Mouse (Mus musculus): ENCODE results near the gene Dydc1.
"Not testable (repeated sequence)": the region's sequence is repeated elsewhere in the genome, so short reads cannot be mapped to it uniquely, and the experiment has no call there.

The Dydc1 gene

GRCm38 (mm10) chr14:41072229-41072943 lies at the start of gene Dydc1:
Gene Dydc1, plus strand, starts transcription at chr14:41072911.
- peak; percentile 65 for DNase-seq (ENCODE audit: extremely low spot score, low spot score)

DNA sequence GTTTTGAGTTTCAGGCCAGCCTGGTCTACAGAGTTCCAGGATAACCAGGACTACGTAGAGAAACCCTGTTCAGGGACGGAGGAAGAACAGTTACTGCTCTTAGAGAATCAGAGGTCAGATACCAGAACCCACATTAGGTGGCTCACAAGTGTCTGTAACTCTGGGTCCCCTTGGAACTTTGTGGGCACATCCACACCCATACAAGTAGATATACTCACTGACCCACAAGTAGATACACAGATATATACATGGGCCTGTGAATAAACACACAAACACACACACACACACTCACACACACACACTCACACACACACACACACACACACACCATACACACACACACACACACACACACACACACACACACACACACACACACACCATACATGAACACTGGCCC lies 47.6 kb upstream of the Dydc1 start:
- DNase-seq (ENCODE audit: extremely low spot score, low spot score), result no peak

DNA sequence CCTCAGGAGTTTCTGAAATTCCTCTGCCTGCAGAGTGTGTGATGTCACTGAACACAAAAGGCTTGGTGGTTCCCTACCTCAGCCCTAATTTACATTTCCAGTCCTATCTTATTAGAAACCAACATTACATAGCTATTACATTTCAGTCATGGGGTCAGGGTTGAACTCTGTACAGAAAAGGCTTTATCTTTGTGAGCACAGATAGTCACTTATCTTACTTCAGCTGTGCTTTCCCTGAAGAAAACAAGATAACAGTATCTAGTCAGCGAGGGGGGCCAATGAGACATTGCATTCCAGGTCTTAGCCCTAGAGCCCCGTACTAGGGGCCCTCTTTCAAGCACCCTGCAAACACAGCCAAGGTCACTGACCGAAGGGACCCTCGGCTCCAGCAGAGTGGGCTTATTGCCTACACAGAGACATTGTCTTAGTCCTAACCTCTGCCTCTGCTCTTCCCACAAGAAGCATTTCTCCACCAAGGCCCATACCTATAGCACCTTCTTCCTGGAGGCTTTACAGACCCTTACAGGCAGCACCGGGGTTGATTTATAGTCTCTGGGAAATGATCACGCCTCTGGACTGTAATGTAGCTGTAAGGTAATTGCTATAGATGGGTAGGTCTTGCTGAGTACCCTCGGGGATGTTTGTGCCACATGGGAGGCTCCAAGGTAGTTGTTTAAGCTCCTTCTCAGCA lies 47.0 kb upstream of the Dydc1 start:
- no peak for DNase-seq (ENCODE audit: extremely low spot score, low spot score)

DNA sequence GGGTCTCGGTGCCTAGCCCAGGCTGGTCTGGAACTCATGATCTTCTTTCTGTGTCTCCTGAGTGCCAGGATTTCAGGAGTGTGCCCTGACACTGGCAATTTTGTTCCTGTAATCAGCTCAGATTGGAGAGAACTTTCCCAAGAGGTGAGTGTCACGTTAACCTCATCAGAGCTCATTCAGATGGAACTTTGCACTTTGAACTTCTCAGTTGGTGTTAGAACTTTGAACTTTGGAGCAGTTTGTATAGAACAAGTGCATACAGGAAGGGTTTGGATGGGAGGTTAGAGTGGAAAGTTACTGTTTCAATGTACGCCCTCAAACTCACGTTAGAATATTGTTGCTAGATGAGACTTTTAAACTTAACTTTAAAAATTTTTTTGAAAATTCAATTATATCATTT lies 43.4 kb upstream of the Dydc1 start:
- DNase-seq (ENCODE audit: extremely low spot score, low spot score), result no peak

- DNase-seq (ENCODE audit: extremely low spot score, low spot score), result no peak
Observed at GRCm38 (mm10) chr14:41030989-41031513, 41.7 kb upstream of the Dydc1 start.

DNA sequence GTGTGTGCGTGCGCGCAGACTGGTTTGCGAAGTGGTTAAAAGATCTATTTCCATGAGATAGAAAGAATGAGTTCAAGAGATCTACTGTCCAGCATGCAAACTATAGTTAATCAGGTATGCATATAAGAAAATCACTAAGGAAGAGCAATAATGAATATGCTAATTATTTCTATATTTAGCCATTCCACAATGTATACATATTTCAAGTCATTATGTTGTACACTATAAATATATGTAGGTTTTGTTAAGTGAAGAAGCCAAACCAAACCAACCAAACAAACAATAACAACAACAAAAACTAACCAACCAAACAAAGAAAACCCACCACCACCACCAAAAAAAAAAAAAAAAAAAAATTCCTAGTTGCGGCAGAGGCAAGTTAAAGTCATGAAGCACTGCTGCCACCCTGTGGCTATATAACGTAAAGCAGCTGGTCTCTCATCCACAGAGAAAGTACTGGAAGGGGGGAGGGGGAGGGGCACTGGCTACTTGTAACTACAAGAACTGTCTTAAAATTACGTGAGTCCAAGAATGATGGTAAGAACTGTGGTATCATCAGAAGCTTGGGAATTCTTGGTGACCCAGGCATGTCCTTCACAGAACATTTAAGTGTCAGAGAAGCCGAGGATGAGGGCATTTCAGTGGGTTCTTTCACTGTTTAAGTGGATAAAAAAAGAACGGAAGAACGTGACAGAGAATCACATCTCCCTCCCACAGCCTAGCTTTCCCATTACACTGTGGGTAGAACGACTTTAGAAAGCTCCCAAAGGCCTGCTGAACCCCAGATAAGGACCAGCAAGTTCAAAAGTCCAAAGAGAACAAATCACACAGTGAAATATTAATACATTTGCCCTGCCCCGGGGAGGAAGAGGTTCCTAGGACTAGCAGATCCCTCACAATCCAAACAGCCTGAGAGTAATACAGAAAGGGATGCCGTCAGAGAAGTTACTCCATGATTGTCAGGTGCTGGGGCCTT lies 39.3 kb upstream of the Dydc1 start:
- peak; percentile 63 for DNase-seq (ENCODE audit: extremely low spot score, low spot score)

DNA sequence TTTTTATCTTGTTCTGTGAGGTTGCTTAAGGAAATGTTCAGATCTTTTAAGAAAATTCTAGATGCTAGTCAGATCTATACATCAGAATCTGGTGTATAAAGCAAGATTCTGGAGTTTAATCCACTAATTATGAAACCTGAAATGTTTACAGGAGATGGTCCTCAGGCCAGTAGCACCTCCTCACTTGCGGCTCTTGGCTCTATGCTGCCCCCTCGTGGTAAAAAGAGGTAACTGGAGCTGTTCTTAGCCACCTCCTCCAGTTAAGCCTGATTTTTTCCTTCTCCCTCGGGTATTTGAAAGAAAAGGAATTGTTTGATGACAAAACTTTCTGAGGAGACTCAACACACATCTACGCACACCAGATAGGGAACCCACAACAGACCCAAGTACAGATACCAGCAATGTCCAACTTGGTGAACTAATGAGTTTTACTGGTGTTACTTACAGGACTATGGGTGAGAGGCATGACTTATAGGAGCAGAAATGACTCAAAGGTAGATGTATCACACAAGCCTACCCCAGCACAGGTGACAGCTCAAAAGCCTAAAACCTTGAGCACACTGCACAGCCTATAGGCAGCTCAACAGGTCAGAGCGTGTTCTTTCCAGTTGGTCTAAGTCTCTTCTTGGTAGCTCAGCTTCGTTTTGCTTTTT lies 37.4 kb upstream of the Dydc1 start:
- peak; percentile 56 for DNase-seq (ENCODE audit: extremely low spot score, low spot score)

DNA sequence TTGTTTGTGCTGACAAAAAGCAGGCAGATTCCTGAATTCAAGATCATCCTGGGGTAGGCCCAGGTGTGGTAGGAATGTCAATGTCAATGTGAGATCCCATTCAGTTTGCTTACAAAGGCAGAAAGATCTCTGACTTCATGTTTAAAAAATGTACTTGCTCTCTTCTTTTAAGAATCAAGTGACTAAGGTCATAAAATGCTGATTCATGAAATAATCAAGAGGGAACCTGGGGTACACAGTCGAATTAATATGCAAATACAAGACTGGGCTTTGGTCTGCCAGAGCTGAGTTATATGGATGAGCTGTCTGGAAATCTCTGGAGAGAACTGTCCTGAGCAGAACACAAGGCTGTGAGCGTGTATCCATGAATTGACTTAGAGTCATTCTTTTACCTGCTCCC lies 25.3 kb upstream of the Dydc1 start:
- no peak for DNase-seq (ENCODE audit: extremely low spot score, low spot score)

GRCm38 (mm10) chr14:41050471-41050870 lies 22.2 kb upstream of the Dydc1 start:
- no peak for DNase-seq (ENCODE audit: extremely low spot score, low spot score)

GRCm38 (mm10) chr14:41052481-41052880 lies 20.2 kb upstream of the Dydc1 start:
- DNase-seq (ENCODE audit: extremely low spot score, low spot score), result no peak

DNA sequence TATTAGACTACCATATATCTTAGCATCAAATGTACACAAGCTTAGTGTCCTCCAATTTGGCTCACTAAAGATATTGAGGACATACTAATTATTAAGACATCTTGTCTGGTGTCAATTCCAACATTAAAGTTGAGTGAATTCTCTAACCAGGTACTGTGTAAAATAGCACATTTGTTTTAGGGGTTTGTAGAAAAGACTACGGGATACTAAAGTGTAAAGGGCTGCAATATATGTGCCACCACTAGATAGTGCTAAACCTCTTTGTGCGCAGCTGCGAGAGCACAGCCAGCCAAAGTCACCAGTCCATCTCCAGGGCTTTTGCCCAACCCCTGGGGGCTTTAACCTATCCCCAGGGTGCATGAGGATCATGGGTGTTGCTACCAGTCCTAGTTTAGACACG lies 19.5 kb upstream of the Dydc1 start:
- not testable (repeated sequence) for DNase-seq (ENCODE audit: extremely low spot score, low spot score)

DNA sequence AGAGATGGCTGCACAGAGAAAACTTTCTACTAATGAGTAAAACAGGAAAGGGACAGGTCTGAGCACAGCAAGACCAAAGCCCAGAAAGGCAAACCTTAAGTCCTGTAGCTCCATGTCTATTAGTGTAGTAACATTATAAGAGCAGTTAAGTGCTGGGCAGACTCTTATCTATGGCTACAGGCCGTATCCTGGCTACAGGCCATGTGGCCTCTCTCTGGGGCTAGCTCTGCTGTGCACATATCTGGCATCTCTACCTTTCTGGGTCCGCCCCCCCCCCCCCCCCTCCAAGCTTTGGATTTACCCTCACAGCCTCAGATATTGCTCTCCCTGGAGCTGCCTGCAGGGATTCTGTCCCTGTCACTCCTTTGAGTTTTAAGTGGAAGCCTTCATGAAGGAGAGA lies 7.5 kb upstream of the Dydc1 start:
- DNase-seq (ENCODE audit: extremely low spot score, low spot score), result no peak

GRCm38 (mm10) chr14:41066416-41066815 lies 6.3 kb upstream of the Dydc1 start:
- no peak for DNase-seq (ENCODE audit: extremely low spot score, low spot score)

GRCm38 (mm10) chr14:41069108-41069507 lies 3.6 kb upstream of the Dydc1 start, which contains the start of gene Dydc2:
Gene Dydc2, minus strand, starts transcription at chr14:41069208.
- DNase-seq (ENCODE audit: extremely low spot score, low spot score), result no peak

DNA sequence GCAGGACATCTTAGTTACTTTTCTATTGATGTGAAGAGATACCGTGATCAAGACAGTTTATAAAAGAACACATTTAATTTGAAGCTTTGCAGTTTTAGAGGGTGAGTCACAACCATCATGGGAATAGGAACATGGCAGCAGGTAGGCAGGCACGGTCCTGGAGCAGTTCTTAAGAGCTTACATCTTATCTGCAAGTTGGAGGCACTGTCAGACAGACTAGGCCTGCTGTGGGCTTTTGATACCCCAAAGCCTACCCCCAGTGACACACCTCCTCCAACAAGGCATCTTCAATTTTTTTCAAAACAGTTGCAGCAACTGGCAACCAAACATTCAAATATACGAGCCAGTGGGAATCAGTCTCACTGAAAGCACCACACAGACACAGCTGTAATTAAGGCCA lies 2.4 kb upstream of the Dydc1 start:
- DNase-seq (ENCODE audit: extremely low spot score, low spot score), result no peak

DNA sequence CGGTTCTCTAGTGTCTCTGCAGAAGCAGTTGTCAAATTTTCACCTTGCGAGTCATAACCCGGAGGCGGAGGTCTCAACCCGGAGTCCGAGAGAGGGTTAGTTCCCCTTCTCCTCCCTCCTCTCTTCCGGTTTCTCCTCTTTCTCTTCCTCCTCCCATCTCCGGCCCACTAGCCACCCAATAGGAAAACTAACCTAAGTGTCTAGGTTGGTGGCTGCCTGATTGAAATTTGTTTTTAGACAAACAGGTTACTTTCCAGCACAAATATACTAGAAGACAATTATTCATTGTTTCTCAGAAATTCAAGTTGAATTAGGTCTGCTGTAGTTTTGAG lies 199 bp downstream of the Dydc1 start:
- no peak for DNase-seq (ENCODE audit: extremely low spot score, low spot score)

DNA sequence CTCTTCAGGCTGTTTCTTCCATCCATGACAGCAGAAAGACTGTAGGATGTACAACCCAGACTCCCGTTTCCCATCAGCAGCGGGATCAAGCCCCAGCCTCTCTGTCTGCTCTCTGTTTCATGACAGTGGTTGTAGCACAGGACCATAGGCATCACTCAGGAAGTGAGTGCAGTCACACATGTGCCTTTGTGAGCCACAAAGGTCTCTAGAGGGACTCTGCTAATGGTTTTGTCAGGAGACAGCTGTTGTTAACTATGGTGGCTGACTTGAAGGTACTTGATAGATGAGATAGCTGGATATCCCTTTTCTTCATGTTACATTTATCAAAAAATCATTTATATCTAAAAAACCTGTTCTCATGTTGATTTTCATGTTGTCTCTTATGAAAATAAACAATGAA lies 9.7 kb downstream of the Dydc1 start:
- no peak for DNase-seq (ENCODE audit: extremely low spot score, low spot score)

GRCm38 (mm10) chr14:41087509-41087908 lies 14.8 kb downstream of the Dydc1 start:
- DNase-seq (ENCODE audit: extremely low spot score, low spot score), result peak; percentile 17

DNA sequence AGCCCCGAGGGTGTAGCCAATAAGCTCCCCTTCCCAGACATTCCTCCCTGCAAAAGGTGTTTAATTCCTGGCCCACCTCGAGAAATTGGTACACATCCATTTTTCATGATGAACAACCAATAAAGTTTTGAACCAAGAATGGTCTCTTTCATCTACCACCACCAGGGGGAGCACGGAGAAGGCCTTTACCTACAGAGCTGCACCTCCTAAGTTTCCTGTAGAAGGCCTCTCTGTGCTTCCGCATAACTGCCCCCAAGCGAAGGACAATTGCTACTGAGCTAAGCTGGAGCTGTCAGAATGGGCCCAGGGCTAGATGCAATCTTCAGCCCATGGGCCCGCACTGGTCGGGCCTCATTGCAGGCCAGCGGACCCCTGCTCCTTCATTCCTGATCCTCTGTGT lies 18.1 kb downstream of the Dydc1 start:
- DNase-seq (ENCODE audit: extremely low spot score, low spot score), result no peak

- DNase-seq (ENCODE audit: extremely low spot score, low spot score), result no peak
Observed at GRCm38 (mm10) chr14:41094114-41094513, 21.4 kb downstream of the Dydc1 start.

DNA sequence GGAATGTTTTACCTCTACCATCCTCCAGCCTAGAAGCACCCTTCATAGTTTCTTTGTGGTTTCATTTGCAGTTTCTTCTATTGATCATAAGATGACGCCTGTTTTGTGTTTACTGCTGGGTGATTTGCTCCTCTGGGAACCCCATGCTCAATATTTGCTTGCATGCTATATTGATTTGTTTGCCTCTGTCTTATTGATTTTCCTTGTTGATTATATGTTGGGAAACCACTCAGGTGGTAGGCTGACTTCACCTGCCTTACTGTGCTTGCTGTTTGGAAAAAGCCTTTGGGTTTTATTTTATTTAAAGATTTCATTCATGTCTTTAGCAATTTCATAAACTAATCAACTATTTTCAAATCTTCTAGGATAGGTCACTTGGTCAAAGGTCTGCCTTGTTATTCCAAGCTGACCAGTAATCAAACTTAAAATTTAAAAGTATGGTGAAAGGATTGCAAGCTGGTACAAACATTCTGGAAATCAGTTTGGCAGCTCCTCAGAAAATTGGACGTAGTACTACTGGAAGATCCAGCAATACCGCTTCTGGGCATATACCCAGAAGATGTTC lies 23.7 kb downstream of the Dydc1 start:
- DNase-seq (ENCODE audit: extremely low spot score, low spot score), result no peak
